Mouse (Mus musculus): ENCODE measurements at regions not wholly inside any gene's neighbourhood (a gene's known extent, or its start where the extent isn't known, plus 50 kb on each side); places are given as distances from the start of the nearest gene placed in this dataset.

DNA sequence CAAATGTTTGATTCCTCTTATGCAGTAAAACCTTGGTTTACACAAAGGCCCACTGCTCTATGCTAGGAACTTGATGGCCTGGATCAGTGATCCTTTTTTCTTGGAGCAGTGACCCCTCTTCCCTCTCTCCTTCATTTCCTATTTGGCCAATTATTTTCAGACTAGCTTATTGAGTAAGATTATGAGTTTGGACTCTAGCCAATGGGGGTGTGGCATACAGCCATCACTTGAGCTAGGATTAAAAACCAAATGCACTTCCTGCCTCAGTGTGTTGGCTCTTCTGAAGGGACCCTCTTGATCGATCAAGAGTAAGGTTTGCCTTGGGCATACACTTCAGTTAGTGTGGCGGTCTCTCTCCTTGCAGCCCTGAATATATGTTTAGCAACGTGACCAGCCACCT is 1172.6 kb upstream of the Gulo start:
- DNase-seq (peak; percentile 78), ATAC-seq (ENCODE audit: insufficient read depth) (no peak)
- no peak overlapping the region for H3K9ac ChIP-seq
- WGBS: 45% methylated on average over 3 of the region's 3 CpGs
- no peak overlapping the region for H3K4me3 ChIP-seq (ENCODE audit: low read depth, low read length)
- H3K4me2 ChIP-seq: no peak overlapping the region
- no peaks in the 10 kb centered on the region for H3K9me3 ChIP-seq (ENCODE audit: low read depth, low read length)
- no peaks in the 10 kb centered on the region for H3K27me3 ChIP-seq (ENCODE audit: insufficient read depth, low read length)
- H3K4me1 ChIP-seq (ENCODE audit: insufficient read depth): no peaks in the 10 kb centered on the region
- no peak for TF ChIP-seq CTCF (IDR thresholded peaks at IDR 0.05; ENCODE audit: low read depth)
- no peaks in the 10 kb centered on the region for H3K36me3 ChIP-seq (ENCODE audit: insufficient read depth)
- H3K27ac ChIP-seq (ENCODE audit: low read depth): no peak overlapping the region

GRCm38 (mm10) chr14:67179549-67179948 is 1170.5 kb upstream of the Gulo start:
- Histone ChIP-seq H3K27ac (ENCODE audit: low read depth) (no peak overlapping the region), H3K4me1 (ENCODE audit: insufficient read depth) (no peaks in the 10 kb centered on the region), H3K9ac (no peak overlapping the region), H3K27me3 (ENCODE audit: insufficient read depth, low read length) (no peaks in the 10 kb centered on the region), H3K9me3 (ENCODE audit: low read depth, low read length) (no peaks in the 10 kb centered on the region), H3K4me3 (ENCODE audit: low read depth, low read length) (no peak overlapping the region), H3K4me2 (no peak overlapping the region), H3K36me3 (ENCODE audit: insufficient read depth) (no peaks in the 10 kb centered on the region)
- no peak for ATAC-seq (ENCODE audit: insufficient read depth)
- DNase-seq: no peak
- no peak for TF ChIP-seq CTCF (IDR thresholded peaks at IDR 0.05; ENCODE audit: low read depth)

GRCm38 (mm10) chr14:67178329-67179039 is 1169.5 kb upstream of the Gulo start:
- WGBS: 26% methylated on average over 9 of the region's 9 CpGs

DNA sequence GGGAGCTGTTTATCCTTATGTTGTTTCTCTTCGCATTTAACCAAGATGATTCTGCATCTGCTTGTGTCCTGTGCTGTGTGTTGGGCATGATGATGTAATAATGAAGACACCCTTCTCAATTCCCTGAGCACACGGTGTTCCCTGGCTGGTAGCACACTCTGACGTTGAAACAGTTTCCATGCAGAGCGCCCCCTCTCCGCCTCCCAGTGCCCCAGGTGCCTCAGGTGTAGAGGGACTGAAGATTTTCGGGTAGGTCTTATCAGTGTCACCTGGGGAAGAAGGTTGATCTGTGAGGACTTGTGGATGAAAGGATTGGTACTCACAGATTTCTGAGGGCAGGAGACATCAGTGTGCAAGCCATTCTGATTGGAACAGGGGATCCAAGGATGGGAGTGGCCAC is 1167.7 kb upstream of the Gulo start:
- H3K36me3 ChIP-seq (ENCODE audit: insufficient read depth): no peaks in the 10 kb centered on the region
- WGBS: 58% methylated on average over 6 of the region's 6 CpGs
- no peak overlapping the region for H3K27ac ChIP-seq (ENCODE audit: low read depth)
- DNase-seq (no peak), ATAC-seq (ENCODE audit: insufficient read depth) (no peak)
- H3K9ac ChIP-seq: no peak overlapping the region
- H3K4me3 ChIP-seq (ENCODE audit: low read depth, low read length): no peak overlapping the region
- H3K27me3 ChIP-seq (ENCODE audit: insufficient read depth, low read length): no peaks in the 10 kb centered on the region
- TF ChIP-seq CTCF (IDR thresholded peaks at IDR 0.05; ENCODE audit: low read depth): no peak
- no peak overlapping the region for H3K4me2 ChIP-seq
- no peaks in the 10 kb centered on the region for H3K9me3 ChIP-seq (ENCODE audit: low read depth, low read length)
- no peaks in the 10 kb centered on the region for H3K4me1 ChIP-seq (ENCODE audit: insufficient read depth)

More at GRCm38 (mm10) chr14:67178329-67179039, 1169.5 kb upstream of the Gulo start:
- no peak for ATAC-seq (ENCODE audit: insufficient read depth)
- Histone ChIP-seq H3K9me3 (ENCODE audit: low read depth, low read length) (no peaks in the 10 kb centered on the region), H3K36me3 (ENCODE audit: insufficient read depth) (no peaks in the 10 kb centered on the region), H3K27ac (ENCODE audit: low read depth) (no peak overlapping the region), H3K4me3 (ENCODE audit: low read depth, low read length) (no peak overlapping the region), H3K27me3 (ENCODE audit: insufficient read depth, low read length) (no peaks in the 10 kb centered on the region), H3K9ac (no peak overlapping the region), H3K4me2 (no peak overlapping the region), H3K4me1 (ENCODE audit: insufficient read depth) (no peaks in the 10 kb centered on the region)
- TF ChIP-seq CTCF (IDR thresholded peaks at IDR 0.05; ENCODE audit: low read depth): no peak
- no peak for DNase-seq

DNA sequence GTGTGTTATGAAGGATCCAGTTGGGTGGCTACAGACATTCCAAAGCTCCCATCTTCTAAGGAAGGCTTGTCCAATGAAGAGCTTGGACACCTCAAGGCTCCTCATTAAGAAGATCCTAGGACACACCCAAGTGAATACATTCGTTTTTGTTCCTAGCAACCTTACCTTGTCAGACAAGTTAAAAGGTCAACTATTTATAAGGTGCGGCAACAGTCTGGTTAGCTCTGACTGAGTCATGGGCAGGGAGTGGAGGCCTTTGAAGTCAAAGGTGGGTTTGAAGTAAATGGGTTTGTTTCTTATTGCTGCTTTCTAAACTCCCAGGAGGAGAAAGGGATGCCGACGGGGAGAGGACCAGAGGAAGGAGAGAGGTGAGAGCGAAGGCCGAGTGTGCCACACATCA is 1167.1 kb upstream of the Gulo start:
- H3K4me3 ChIP-seq (ENCODE audit: low read depth, low read length): no peak overlapping the region
- H3K36me3 ChIP-seq (ENCODE audit: insufficient read depth): no peaks in the 10 kb centered on the region
- no peak for ATAC-seq (ENCODE audit: insufficient read depth)
- WGBS: 69% methylated on average over 6 of the region's 6 CpGs
- H3K27me3 ChIP-seq (ENCODE audit: insufficient read depth, low read length): no peaks in the 10 kb centered on the region
- H3K27ac ChIP-seq (ENCODE audit: low read depth): no peak overlapping the region
- no peak overlapping the region for H3K4me2 ChIP-seq
- no peak overlapping the region for H3K9ac ChIP-seq
- H3K9me3 ChIP-seq (ENCODE audit: low read depth, low read length): no peaks in the 10 kb centered on the region
- no peak for DNase-seq
- TF ChIP-seq CTCF (IDR thresholded peaks at IDR 0.05; ENCODE audit: low read depth): no peak
- H3K4me1 ChIP-seq (ENCODE audit: insufficient read depth): no peaks in the 10 kb centered on the region

DNA sequence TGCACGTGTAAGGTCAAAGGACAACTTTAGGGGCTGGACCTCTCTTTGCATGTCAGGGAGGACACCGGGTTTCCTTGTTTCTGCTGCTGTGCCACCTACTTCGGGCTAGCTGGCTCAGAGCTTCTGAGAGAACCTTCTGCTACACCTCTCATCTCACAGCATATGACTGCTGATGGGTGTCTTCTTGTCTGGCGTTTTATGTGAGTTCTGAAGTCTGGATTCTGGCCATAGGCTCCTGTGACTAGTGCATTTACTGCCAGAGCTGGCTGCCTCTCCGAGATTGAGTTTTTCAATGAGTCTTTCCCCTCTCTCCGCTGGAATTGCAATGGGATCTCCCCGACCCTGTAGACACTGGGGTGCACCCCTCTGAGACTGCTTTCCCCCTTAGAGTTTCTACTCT is 1165.9 kb upstream of the Gulo start:
- H3K27ac ChIP-seq (ENCODE audit: low read depth): no peak overlapping the region
- no peak for TF ChIP-seq CTCF (IDR thresholded peaks at IDR 0.05; ENCODE audit: low read depth)
- no peak for DNase-seq
- 73% methylated on average over 7 of the region's 7 CpGs for WGBS
- no peaks in the 10 kb centered on the region for H3K36me3 ChIP-seq (ENCODE audit: insufficient read depth)
- ATAC-seq (ENCODE audit: insufficient read depth): no peak
- H3K4me1 ChIP-seq (ENCODE audit: insufficient read depth): peaks cover 4% of the 10 kb centered on the region
- no peak overlapping the region for H3K4me3 ChIP-seq (ENCODE audit: low read depth, low read length)
- no peaks in the 10 kb centered on the region for H3K9me3 ChIP-seq (ENCODE audit: low read depth, low read length)
- no peak overlapping the region for H3K9ac ChIP-seq
- no peaks in the 10 kb centered on the region for H3K27me3 ChIP-seq (ENCODE audit: insufficient read depth, low read length)
- no peak overlapping the region for H3K4me2 ChIP-seq

- H3K27ac ChIP-seq (ENCODE audit: low read depth): peak overlapping the region; percentile 63; the same call in 1 of the 2 replicates
- no peaks in the 10 kb centered on the region for H3K9me3 ChIP-seq (ENCODE audit: low read depth, low read length)
- no peaks in the 10 kb centered on the region for H3K36me3 ChIP-seq (ENCODE audit: insufficient read depth)
- WGBS: 77% methylated on average over 6 of the region's 6 CpGs
- H3K4me2 ChIP-seq: no peak overlapping the region
- no peak overlapping the region for H3K9ac ChIP-seq
- H3K27me3 ChIP-seq (ENCODE audit: insufficient read depth, low read length): no peaks in the 10 kb centered on the region
- no peak for TF ChIP-seq CTCF (IDR thresholded peaks at IDR 0.05; ENCODE audit: low read depth)
- no peak overlapping the region for H3K4me3 ChIP-seq (ENCODE audit: low read depth, low read length)
- DNase-seq: no peak
- ATAC-seq (ENCODE audit: insufficient read depth): no peak
- peaks cover 8% of the 10 kb centered on the region for H3K4me1 ChIP-seq (ENCODE audit: insufficient read depth)
Observed at GRCm38 (mm10) chr14:67170801-67171200, 1161.8 kb upstream of the Gulo start.
